Mouse (Mus musculus) ES-Bruce4 (cell line): Measurements from ENCODE around the gene Gm8257.
"Not testable (repeated sequence)": the region's sequence is repeated elsewhere in the genome, so short reads cannot be mapped to it uniquely, and the experiment has no call there.

ENCODE experiments used
- CTCF ChIP-seq: IDR thresholded peaks from one replicate; pipeline ENCODE4 v1.8.1; 2011; ENCODE audit warnings: low read depth, low read length
- EP300 ChIP-seq: IDR thresholded peaks from 2 replicates; pipeline ENCODE4 v1.6.1; 2011; ENCODE audit warnings: low read depth, low read length; ENCODE audit not compliant: insufficient read depth
- POLR2A ChIP-seq: IDR thresholded peaks from one replicate; pipeline ENCODE4 v1.8.1; 2011; ENCODE audit warnings: low read length; ENCODE audit not compliant: insufficient read depth

- TF ChIP-seq POLR2A, CTCF, EP300: not testable (repeated sequence)
Measured at GRCm38 (mm10) chr14:44627737-44628136, 78.5 kb downstream of the Gm8257 start, which contains the start of gene Gm5624.
